Mouse (Mus musculus) thymus, adult 2 months (tissue): ENCODE data around the gene Col28a1. TPM values are rescaled to one million over a fixed set of nuclear protein-coding genes. Genes with fewer than 3 reads are reported as not detected.

ENCODE experiments used
- DNase-seq: peaks from one replicate; pipeline ENCODE4 v3.0.0; 2021
- H3K27ac ChIP-seq: fragments of 200-500 bp; 2 replicates; pipeline ENCODE4 v1.5.1; 2012; ENCODE audit warnings: low read length, control low read depth; ENCODE audit not compliant: control insufficient read depth, insufficient read depth
- H3K27me3 ChIP-seq: fragments of 200-500 bp; 2 replicates; pipeline ENCODE4 v1.6.1; 2012; ENCODE audit warnings: mild to moderate bottlenecking, low read length, moderate library complexity, mixed read lengths; ENCODE audit not compliant: control insufficient read depth, insufficient read depth
- H3K36me3 ChIP-seq: fragments of 200-500 bp; 2 replicates; pipeline ENCODE4 v1.6.1; 2012; ENCODE audit warnings: mild to moderate bottlenecking, low read length, moderate library complexity; ENCODE audit not compliant: control insufficient read depth, insufficient read depth
- H3K4me1 ChIP-seq: fragments of 200-500 bp; replicated peaks from 2 replicates; pipeline ENCODE4 v1.6.1; 2012; ENCODE audit warnings: low read length; ENCODE audit not compliant: control insufficient read depth, insufficient read depth
- H3K4me3 ChIP-seq: fragments of 200-500 bp; 2 replicates; pipeline ENCODE4 v1.5.1; 2012; ENCODE audit warnings: mild to moderate bottlenecking, low read length, control low read depth, moderate library complexity; ENCODE audit not compliant: control insufficient read depth, insufficient read depth
- CTCF ChIP-seq: fragments of 200-500 bp; IDR thresholded peaks from 2 replicates; pipeline ENCODE4 v1.5.1; 2012; ENCODE audit warnings: mild to moderate bottlenecking, control low read depth, low read length, moderate library complexity, borderline replicate concordance; ENCODE audit not compliant: control insufficient read depth, poor library complexity, insufficient read depth; ENCODE audit errors: extremely low read depth
- POLR2A ChIP-seq: fragments of 200-500 bp; IDR thresholded peaks from 2 replicates; pipeline ENCODE4 v1.6.1; 2012; ENCODE audit warnings: mild to moderate bottlenecking, low read length, control low read depth, moderate library complexity; ENCODE audit not compliant: control insufficient read depth, poor library complexity, insufficient read depth; ENCODE audit errors: extremely low read depth
- WGBS: fragments of 180-500 bp; shearing (Covaris S2); methylation state at CpG from one replicate; pipeline ENCODE4 v1.1.7; 2018; 5-methylcytosine and 5-hydroxymethylcytosine counted together
- polyA plus RNA-seq: library from polyadenylated mRNA; depleted of rRNA; stranded (reverse); fragments of >200 nt; gene quantifications from 2 replicates; pipeline ENCODE4 v1.2.3, GENCODE M21; 2012

Col28a1 gene
- polyA plus RNA-seq, 1 experiment, result 0.07 TPM

DNA sequence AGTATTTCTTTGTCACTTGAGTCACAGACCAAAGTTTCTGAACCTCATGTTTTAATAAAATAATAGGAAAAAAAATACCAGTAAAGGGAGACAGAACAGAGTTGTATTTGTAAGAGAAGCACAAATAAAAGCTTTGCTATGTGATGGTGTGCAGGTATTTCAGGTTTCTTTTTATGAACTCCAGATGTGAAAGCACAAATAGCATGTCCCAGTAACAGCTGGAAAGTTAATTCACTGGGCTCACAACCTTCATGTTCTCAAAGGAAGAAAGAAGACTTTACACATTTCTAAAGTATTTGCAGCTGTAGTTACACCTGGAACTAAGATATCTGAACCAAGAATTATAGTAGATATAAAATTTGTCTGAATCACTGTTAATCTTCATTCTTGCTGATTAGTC, 91.2 kb downstream of the Col28a1 start:
- Histone ChIP-seq H3K27ac (no peak overlapping the region), H3K27me3 (no peaks in the 10 kb centered on the region), H3K4me1 (no peaks in the 10 kb centered on the region), H3K36me3 (no peaks in the 10 kb centered on the region), H3K4me3 (no peak overlapping the region)
- TF ChIP-seq POLR2A (no peak), CTCF (no peak)
- DNase-seq, result no peak

DNA sequence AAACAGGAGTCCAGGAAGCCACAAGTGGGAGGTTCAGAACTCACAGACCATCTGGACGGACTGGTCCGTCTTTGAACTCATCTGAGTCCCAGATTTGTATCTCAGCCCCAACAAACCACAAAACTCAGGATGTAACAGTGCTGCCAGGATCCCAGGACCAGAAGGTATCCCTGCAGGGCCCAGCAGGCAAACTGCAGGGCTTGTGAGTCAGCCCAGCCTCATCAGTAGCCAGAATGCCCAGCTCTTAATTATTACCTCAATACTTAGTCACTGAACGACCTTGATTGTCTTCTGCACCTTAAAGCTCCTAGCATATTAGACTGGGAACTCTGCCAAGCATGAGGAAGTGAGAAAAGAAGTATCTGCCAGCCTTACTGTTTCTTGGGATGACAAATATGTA, 96.6 kb downstream of the Col28a1 start:
- 28% methylated on average over 3 of the region's 3 CpGs for WGBS
- TF ChIP-seq CTCF (no peak), POLR2A (no peak)
- Histone ChIP-seq H3K4me1 (no peaks in the 10 kb centered on the region), H3K27me3 (no peaks in the 10 kb centered on the region), H3K4me3 (no peak overlapping the region), H3K27ac (no peak overlapping the region), H3K36me3 (no peaks in the 10 kb centered on the region)
- DNase-seq, result no peak

DNA sequence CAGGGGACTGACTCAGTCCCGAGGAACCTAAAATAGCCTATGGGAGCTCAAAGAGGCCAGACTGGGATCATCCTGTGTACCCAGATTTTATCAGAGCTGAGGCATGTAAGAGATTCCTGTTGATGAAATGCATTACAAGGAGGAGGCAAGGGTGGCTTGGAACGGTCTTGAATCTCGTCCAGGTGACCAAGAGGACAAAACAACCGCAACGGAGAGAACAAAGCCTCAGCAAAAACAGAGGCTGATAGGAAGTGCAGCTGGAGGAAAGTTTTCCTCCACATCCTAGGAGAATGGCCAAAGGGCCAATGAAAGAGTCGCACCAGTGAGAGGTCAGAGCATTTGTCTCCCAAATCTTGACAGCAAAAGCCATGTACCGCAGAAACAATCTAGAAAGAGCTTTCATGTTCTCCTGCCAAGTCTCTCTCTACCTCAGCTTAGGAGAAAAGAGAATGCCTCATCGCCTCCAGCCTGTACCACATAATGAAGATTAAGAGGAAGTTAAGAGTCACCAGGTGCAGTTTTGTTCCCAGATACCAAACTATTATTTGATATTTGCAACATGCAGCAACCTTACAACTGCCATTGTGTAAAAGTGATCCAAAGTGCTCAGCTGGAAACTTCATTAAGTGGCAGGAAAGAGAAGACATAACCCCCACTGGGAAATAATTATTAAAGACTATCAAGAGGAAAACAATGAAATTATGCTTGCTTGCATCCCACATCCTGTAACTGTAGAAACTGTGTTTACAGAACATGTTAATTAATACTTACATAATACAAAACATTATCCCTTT, 98.1 kb downstream of the Col28a1 start:
- DNase-seq, result no peak
- no peak overlapping the region for H3K4me3 ChIP-seq
- H3K36me3 ChIP-seq, result no peaks in the 10 kb centered on the region
- TF ChIP-seq CTCF (no peak), POLR2A (no peak)
- H3K27me3 ChIP-seq, result no peaks in the 10 kb centered on the region
- H3K4me1 ChIP-seq, result no peaks in the 10 kb centered on the region
- no peak overlapping the region for H3K27ac ChIP-seq
- 50% methylated on average over 8 of the region's 8 CpGs for WGBS

DNA sequence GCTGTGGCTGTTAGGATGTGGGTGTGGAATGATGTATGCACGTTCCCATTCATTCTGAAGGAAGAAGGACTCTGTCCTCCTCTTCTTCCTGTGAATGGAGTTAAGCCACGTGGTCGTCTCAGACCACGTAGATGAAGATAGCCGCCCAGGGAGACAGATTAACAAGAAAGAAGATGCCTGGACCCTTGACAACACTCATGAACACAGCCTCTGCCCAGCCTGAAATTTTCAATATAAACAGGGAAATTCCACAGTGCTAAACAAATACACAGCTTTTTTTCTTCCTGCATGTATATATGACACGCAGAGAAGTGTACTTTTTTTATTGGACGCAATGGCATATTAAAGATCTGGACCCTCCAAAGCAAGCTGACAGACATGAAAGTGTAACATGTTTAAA, 98.9 kb downstream of the Col28a1 start:
- DNase-seq, result no peak
- H3K27ac ChIP-seq, result no peak overlapping the region
- H3K36me3 ChIP-seq, result no peaks in the 10 kb centered on the region
- H3K4me3 ChIP-seq, result no peak overlapping the region
- no peaks in the 10 kb centered on the region for H3K4me1 ChIP-seq
- WGBS, result 90% methylated on average over 7 of the region's 7 CpGs
- no peaks in the 10 kb centered on the region for H3K27me3 ChIP-seq
- TF ChIP-seq POLR2A, result no peak
- TF ChIP-seq CTCF, result no peak

DNA sequence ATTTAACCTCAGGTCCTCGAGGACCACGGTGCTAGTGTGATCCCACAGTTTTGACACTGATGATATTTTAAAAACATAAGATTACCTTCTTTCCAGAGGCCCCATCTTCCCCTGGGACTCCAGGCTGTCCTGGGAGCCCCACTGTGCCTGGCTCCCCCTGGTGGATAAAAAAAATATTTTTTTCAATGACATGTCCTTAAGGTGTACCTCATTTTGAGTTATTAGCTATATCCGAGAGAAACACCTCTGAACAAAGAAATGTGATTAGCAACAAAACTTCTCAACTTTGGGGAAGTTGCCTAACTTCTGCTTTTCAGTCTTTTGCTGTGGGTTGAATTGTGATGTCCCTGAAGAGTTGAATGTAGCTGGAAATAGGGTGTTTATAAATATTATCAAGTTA, 105.6 kb downstream of the Col28a1 start:
- 23% methylated on average over 3 of the region's 3 CpGs for WGBS
- Histone ChIP-seq H3K27ac (no peak overlapping the region), H3K27me3 (no peaks in the 10 kb centered on the region), H3K36me3 (no peaks in the 10 kb centered on the region), H3K4me3 (no peak overlapping the region), H3K4me1 (no peaks in the 10 kb centered on the region)
- TF ChIP-seq POLR2A (no peak), CTCF (peak; percentile 51; the same call in 1 of the 2 replicates)
- DNase-seq, result peak; percentile 27

DNA sequence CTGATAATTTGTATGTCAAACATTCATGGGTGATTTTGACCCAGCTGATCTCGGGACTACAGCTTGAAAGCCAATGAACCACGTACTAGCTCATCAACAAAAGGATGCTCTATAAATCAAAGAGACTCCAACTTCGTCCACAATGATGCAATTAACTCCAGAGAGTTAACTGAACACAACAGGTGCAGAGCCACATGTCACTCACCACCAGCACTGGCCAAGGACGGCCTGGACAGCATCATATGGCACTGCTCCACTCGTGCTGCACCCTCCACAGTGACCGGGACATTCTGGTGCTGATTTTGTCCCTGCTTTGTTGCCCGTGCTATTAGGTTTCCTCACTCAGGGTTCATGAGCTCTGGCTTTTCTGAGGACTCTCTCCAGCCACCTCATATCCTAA, 107.6 kb downstream of the Col28a1 start:
- H3K27ac ChIP-seq, result no peak overlapping the region
- DNase-seq, result no peak
- WGBS, result 90% methylated on average over 7 of the region's 7 CpGs
- H3K27me3 ChIP-seq, result no peaks in the 10 kb centered on the region
- no peaks in the 10 kb centered on the region for H3K4me1 ChIP-seq
- TF ChIP-seq CTCF, result no peak
- no peak for TF ChIP-seq POLR2A
- no peaks in the 10 kb centered on the region for H3K36me3 ChIP-seq
- H3K4me3 ChIP-seq, result no peak overlapping the region

DNA sequence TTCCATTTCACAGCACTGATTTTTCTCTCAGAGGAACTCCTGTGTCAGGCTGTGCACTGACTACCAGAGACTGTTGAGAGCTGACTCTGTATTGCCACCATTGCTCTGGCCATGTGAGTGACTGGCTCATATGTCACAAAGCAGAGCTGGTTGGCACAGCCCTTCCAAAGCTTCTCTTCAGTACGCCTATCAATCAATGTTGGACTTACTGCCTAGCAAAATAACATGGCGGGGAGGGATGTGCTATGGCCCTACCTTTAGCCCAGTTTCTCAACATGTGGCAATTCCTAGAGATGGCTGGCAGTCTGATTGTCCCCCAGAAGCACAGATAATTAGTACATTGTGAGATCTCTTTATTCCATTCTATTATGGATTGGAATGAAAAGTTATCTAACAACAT, 109.2 kb downstream of the Col28a1 start:
- no peaks in the 10 kb centered on the region for H3K36me3 ChIP-seq
- WGBS, result 96% methylated on average over 2 of the region's 2 CpGs

More for the DNA sequence above, 109.2 kb downstream of the Col28a1 start:
- TF ChIP-seq CTCF (no peak), POLR2A (no peak)
- no peaks in the 10 kb centered on the region for H3K27me3 ChIP-seq
- no peak for DNase-seq
- H3K4me3 ChIP-seq, result no peak overlapping the region
- no peaks in the 10 kb centered on the region for H3K4me1 ChIP-seq
- no peak overlapping the region for H3K27ac ChIP-seq
